Mouse (Mus musculus): Measurements from ENCODE around the gene Rbfox2. TPM values are rescaled to one million over a fixed set of nuclear protein-coding genes. Genes with fewer than 3 reads are reported as not detected.

Rbfox2 gene
- polyA plus RNA-seq, 1 experiment from 2014 or later: 16.8 TPM

GRCm38 (mm10) chr15:77116139-77116722 is 190.6 kb downstream of the Rbfox2 start:
- H3K4me1 ChIP-seq (replicated peaks; ENCODE audit: control insufficient read depth, insufficient read depth, low read length): no peaks in the 10 kb centered on the region
- TF ChIP-seq CTCF (IDR thresholded peaks at IDR 0.05; ENCODE audit: low read depth): no peak
- H3K27me3 ChIP-seq (replicated peaks; ENCODE audit: control insufficient read depth, insufficient read depth, low read length): no peaks in the 10 kb centered on the region
- H3K9ac ChIP-seq (ENCODE audit: low read depth, low read length): no peak overlapping the region
- H3K4me2 ChIP-seq (replicated peaks; ENCODE audit: low read depth): no peak overlapping the region
- no peak overlapping the region for H3K4me3 ChIP-seq (ENCODE audit: low read depth, low read length)
- H3K27ac ChIP-seq (ENCODE audit: low read depth, low read length): no peak overlapping the region
- WGBS: 91% methylated on average over 9 of the region's 9 CpGs
- no peak for ATAC-seq
- peaks cover 12% of the 10 kb centered on the region for H3K36me3 ChIP-seq (ENCODE audit: control insufficient read depth, insufficient read depth)
- H3K9me3 ChIP-seq (ENCODE audit: control insufficient read depth): no peaks in the 10 kb centered on the region

- Histone ChIP-seq H3K36me3 (ENCODE audit: control insufficient read depth, insufficient read depth) (peaks cover 12% of the 10 kb centered on the region), H3K9me3 (ENCODE audit: control insufficient read depth) (no peaks in the 10 kb centered on the region), H3K4me3 (ENCODE audit: low read depth, low read length) (no peak overlapping the region), H3K27ac (ENCODE audit: low read depth, low read length) (no peak overlapping the region), H3K4me2 (replicated peaks; ENCODE audit: low read depth) (no peak overlapping the region), H3K9ac (ENCODE audit: low read depth, low read length) (no peak overlapping the region), H3K27me3 (replicated peaks; ENCODE audit: control insufficient read depth, insufficient read depth, low read length) (no peaks in the 10 kb centered on the region), H3K4me1 (replicated peaks; ENCODE audit: control insufficient read depth, insufficient read depth, low read length) (no peaks in the 10 kb centered on the region)
- ATAC-seq: no peak
- no peak for TF ChIP-seq CTCF (IDR thresholded peaks at IDR 0.05; ENCODE audit: low read depth)
- 74% methylated on average over 4 of the region's 4 CpGs for WGBS
Observed at GRCm38 (mm10) chr15:77115456-77115855, 191.3 kb downstream of the Rbfox2 start.

- Histone ChIP-seq H3K4me3 (ENCODE audit: low read depth, low read length) (no peak overlapping the region), H3K4me1 (replicated peaks; ENCODE audit: control insufficient read depth, insufficient read depth, low read length) (no peaks in the 10 kb centered on the region), H3K9ac (ENCODE audit: low read depth, low read length) (no peak overlapping the region), H3K36me3 (ENCODE audit: control insufficient read depth, insufficient read depth) (peaks cover 12% of the 10 kb centered on the region), H3K27me3 (replicated peaks; ENCODE audit: control insufficient read depth, insufficient read depth, low read length) (no peaks in the 10 kb centered on the region), H3K9me3 (ENCODE audit: control insufficient read depth) (no peaks in the 10 kb centered on the region), H3K27ac (ENCODE audit: low read depth, low read length) (no peak overlapping the region), H3K4me2 (replicated peaks; ENCODE audit: low read depth) (no peak overlapping the region)
- WGBS: 88% methylated on average over 9 of the region's 9 CpGs
- TF ChIP-seq CTCF (IDR thresholded peaks at IDR 0.05; ENCODE audit: low read depth): no peak
- ATAC-seq: no peak
Observed at GRCm38 (mm10) chr15:77113591-77113990, 193.2 kb downstream of the Rbfox2 start.

- H3K36me3 ChIP-seq (ENCODE audit: control insufficient read depth, insufficient read depth): peaks cover 17% of the 10 kb centered on the region
- peaks cover 2% of the 10 kb centered on the region; the same call in 1 of the 2 replicates for H3K4me1 ChIP-seq (replicated peaks; ENCODE audit: control insufficient read depth, insufficient read depth, low read length)
- no peak for TF ChIP-seq CTCF (IDR thresholded peaks at IDR 0.05; ENCODE audit: low read depth)
- no peak overlapping the region for H3K9ac ChIP-seq (ENCODE audit: low read depth, low read length)
- H3K4me2 ChIP-seq (replicated peaks; ENCODE audit: low read depth): no peak overlapping the region
- no peak overlapping the region for H3K27ac ChIP-seq (ENCODE audit: low read depth, low read length)
- H3K27me3 ChIP-seq (replicated peaks; ENCODE audit: control insufficient read depth, insufficient read depth, low read length): no peaks in the 10 kb centered on the region
- no peak for ATAC-seq
- no peak overlapping the region for H3K4me3 ChIP-seq (ENCODE audit: low read depth, low read length)
- 87% methylated on average over 2 of the region's 2 CpGs for WGBS
- H3K9me3 ChIP-seq (ENCODE audit: control insufficient read depth): no peaks in the 10 kb centered on the region
Observed at GRCm38 (mm10) chr15:77112378-77112777, 194.4 kb downstream of the Rbfox2 start.

GRCm38 (mm10) chr15:77111924-77112323 is 194.9 kb downstream of the Rbfox2 start:
- no peaks in the 10 kb centered on the region for H3K27me3 ChIP-seq (replicated peaks; ENCODE audit: control insufficient read depth, insufficient read depth, low read length)
- WGBS: 85% methylated on average over 7 of the region's 7 CpGs
- ATAC-seq: no peak
- peaks cover 17% of the 10 kb centered on the region for H3K36me3 ChIP-seq (ENCODE audit: control insufficient read depth, insufficient read depth)
- H3K4me1 ChIP-seq (replicated peaks; ENCODE audit: control insufficient read depth, insufficient read depth, low read length): peaks cover 2% of the 10 kb centered on the region; the same call in 1 of the 2 replicates
- H3K4me2 ChIP-seq (replicated peaks; ENCODE audit: low read depth): no peak overlapping the region
- no peak overlapping the region for H3K27ac ChIP-seq (ENCODE audit: low read depth, low read length)
- no peak overlapping the region for H3K4me3 ChIP-seq (ENCODE audit: low read depth, low read length)
- no peaks in the 10 kb centered on the region for H3K9me3 ChIP-seq (ENCODE audit: control insufficient read depth)
- no peak overlapping the region for H3K9ac ChIP-seq (ENCODE audit: low read depth, low read length)
- TF ChIP-seq CTCF (IDR thresholded peaks at IDR 0.05; ENCODE audit: low read depth): no peak

GRCm38 (mm10) chr15:77110452-77110851 is 196.4 kb downstream of the Rbfox2 start:
- no peak overlapping the region for H3K4me2 ChIP-seq (replicated peaks; ENCODE audit: low read depth)
- no peak overlapping the region for H3K4me3 ChIP-seq (ENCODE audit: low read depth, low read length)
- no peaks in the 10 kb centered on the region for H3K9me3 ChIP-seq (ENCODE audit: control insufficient read depth)
- H3K4me1 ChIP-seq (replicated peaks; ENCODE audit: control insufficient read depth, insufficient read depth, low read length): peaks cover 2% of the 10 kb centered on the region; the same call in 1 of the 2 replicates
- H3K9ac ChIP-seq (ENCODE audit: low read depth, low read length): no peak overlapping the region
- no peaks in the 10 kb centered on the region for H3K27me3 ChIP-seq (replicated peaks; ENCODE audit: control insufficient read depth, insufficient read depth, low read length)
- no peak overlapping the region for H3K27ac ChIP-seq (ENCODE audit: low read depth, low read length)
- 0 out of 2 replicates have a peak, but pooled peaks cover 8% of the 10 kb centered on the region for H3K36me3 ChIP-seq (ENCODE audit: control insufficient read depth, insufficient read depth)
- TF ChIP-seq CTCF (IDR thresholded peaks at IDR 0.05; ENCODE audit: low read depth): no peak
- ATAC-seq: no peak
- WGBS: 78% methylated on average over 11 of the region's 11 CpGs

Measured in intestine, postnatal 0 days (tissue).